Mouse (Mus musculus): ENCODE results near the gene Olfr1046. TPM values are rescaled to one million over a fixed set of nuclear protein-coding genes. Genes with fewer than 3 reads are reported as not detected.
"Not testable (repeated sequence)": the region's sequence is repeated elsewhere in the genome, so short reads cannot be mapped to it uniquely, and the experiment has no call there.

Olfr1046 gene
- total and polyA plus RNA-seq, 2 experiments from 2014 or later = not detected

DNA sequence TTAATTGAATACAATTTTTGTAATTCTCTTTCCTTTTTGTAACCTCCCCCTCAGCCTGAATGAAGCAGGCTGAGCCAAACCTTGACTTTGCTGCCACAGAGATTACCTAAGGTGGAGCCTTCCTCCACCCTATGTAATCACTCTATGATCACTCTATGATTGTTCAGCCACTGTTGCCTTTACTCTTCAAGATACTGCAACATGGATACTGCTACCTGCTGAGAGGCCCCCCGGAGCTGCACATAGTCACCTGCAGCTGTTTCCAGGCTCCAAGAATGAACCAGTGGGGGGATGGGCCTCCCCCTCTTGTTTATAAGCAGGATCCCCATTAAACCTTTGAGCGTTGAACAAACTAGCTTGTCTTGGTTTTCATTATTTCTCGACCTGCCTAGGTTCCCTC lies 39.2 kb downstream of the Olfr1046 start:
- TF ChIP-seq CTCF (IDR thresholded peaks at IDR 0.05; ENCODE audit: low read depth) = no peak
- Histone ChIP-seq H3K4me1 (ENCODE audit: insufficient read depth) (no peaks in the 10 kb centered on the region), H3K27ac (ENCODE audit: low read depth, low read length) (no peak overlapping the region), H3K9me3 (ENCODE audit: low read length) (no peaks in the 10 kb centered on the region), H3K9ac (no peak overlapping the region), H3K4me2 (ENCODE audit: low read depth) (no peak overlapping the region), H3K4me3 (ENCODE audit: low read depth, low read length) (no peak overlapping the region), H3K27me3 (ENCODE audit: insufficient read depth, low read length) (no peaks in the 10 kb centered on the region), H3K36me3 (ENCODE audit: insufficient read depth) (no peaks in the 10 kb centered on the region)
- DNase-seq = no peak
- 75% methylated on average over 3 of the region's 3 CpGs for WGBS
- no peak for ATAC-seq

DNA sequence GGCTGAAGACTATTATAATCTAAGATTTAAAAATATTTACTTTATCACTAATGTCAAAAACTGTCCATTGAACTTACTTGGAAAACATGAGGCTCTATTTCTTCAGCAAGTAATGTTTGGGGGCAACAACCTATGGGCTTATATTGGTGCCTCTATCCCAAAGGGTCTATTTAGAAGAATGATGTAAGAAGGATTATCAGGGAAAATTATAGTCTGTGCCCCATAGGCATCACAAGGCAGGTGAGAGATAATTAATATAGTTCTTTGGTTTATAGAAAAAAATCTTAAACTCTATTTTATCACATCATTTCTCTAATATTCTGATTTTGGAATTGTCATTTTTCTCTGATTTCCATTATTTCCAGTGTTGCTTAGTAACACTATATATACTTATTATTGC lies 41.4 kb downstream of the Olfr1046 start, which contains the start of gene Olfr1044:
Gene Olfr1044, minus strand, starts transcription at position 101 of the 400 bp plus-strand sequence.
- ATAC-seq (no peak), DNase-seq (no peak)
- Histone ChIP-seq H3K9ac (no peak within 1 kb of the TSS), H3K36me3 (ENCODE audit: insufficient read depth) (no peaks in the 10 kb centered on the region), H3K9me3 (ENCODE audit: low read length) (no peaks in the 10 kb centered on the region), H3K4me2 (ENCODE audit: low read depth) (no peak within 1 kb of the TSS), H3K4me3 (ENCODE audit: low read depth, low read length) (no peak within 1 kb of the TSS), H3K27ac (ENCODE audit: low read depth, low read length) (no peak within 1 kb of the TSS), H3K4me1 (ENCODE audit: insufficient read depth) (no peaks in the 10 kb centered on the region), H3K27me3 (ENCODE audit: insufficient read depth, low read length) (no peaks in the 10 kb centered on the region)
- TF ChIP-seq CTCF (IDR thresholded peaks at IDR 0.05; ENCODE audit: low read depth) = no peak

DNA sequence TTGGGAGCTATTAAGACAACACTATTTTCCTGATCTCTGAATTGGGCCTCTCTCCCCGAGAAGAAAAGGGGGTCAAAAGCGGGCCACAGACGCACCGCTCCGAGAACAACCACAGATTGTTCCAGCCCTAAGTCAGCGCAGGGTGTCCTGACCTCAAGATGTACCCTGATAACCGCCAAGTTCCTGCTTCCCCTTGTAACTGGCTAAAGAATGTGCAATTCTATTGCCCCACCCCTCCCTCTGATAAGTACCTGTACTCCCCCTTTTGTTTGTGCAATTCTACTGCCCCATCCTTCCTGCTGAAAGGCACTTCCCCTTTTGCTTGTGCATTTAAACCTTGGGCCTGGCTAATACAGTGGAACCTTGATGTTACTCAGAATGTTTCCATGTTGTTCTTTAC lies 43.7 kb downstream of the Olfr1046 start:
- DNase-seq; H3K9me3 ChIP-seq (ENCODE audit: low read length); H3K27me3 ChIP-seq (ENCODE audit: insufficient read depth, low read length); H3K9ac ChIP-seq; ATAC-seq; H3K4me3 ChIP-seq (ENCODE audit: low read depth, low read length); H3K4me2 ChIP-seq (ENCODE audit: low read depth); H3K36me3 ChIP-seq (ENCODE audit: insufficient read depth); H3K4me1 ChIP-seq (ENCODE audit: insufficient read depth); H3K27ac ChIP-seq (ENCODE audit: low read depth, low read length): not testable (repeated sequence)
- WGBS = 92% methylated on average over 7 of the region's 7 CpGs

DNA sequence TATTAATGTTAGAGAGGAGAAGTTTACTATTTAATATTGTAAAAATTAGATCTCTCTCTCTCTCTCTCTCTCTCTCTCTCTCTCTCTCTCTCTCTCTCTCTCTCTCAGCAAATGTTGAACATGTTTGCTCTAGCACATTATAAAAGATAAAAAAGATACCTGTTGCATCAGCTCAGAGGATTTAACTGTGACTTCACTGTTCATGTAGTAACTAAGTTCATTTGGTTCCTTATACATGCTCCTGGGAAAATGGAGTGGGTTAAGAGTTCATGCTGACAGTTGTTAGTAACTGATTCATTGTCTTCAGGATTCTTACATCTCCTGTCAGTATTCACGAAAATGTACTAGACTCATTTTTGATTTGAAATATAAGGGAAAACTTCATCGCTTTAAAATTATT lies 51.7 kb downstream of the Olfr1046 start, which contains the start of gene Olfr1043:
Gene Olfr1043, minus strand, starts transcription at position 101 of the 400 bp plus-strand sequence.
- 90% methylated on average over 2 of the region's 2 CpGs for WGBS
- Histone ChIP-seq H3K36me3 (ENCODE audit: insufficient read depth) (no peaks in the 10 kb centered on the region), H3K27ac (ENCODE audit: low read depth, low read length) (no peak within 1 kb of the TSS), H3K4me1 (ENCODE audit: insufficient read depth) (no peaks in the 10 kb centered on the region), H3K4me2 (ENCODE audit: low read depth) (no peak within 1 kb of the TSS), H3K9ac (no peak within 1 kb of the TSS), H3K9me3 (ENCODE audit: low read length) (no peaks in the 10 kb centered on the region), H3K27me3 (ENCODE audit: insufficient read depth, low read length) (no peaks in the 10 kb centered on the region), H3K4me3 (ENCODE audit: low read depth, low read length) (no peak within 1 kb of the TSS)
- no peak for ATAC-seq
- TF ChIP-seq CTCF (IDR thresholded peaks at IDR 0.05; ENCODE audit: low read depth) = no peak
- no peak for DNase-seq

Other genes starting within 250 kb of the Olfr1046 start
- gene Olfr1029, start 245.4 kb downstream of the Olfr1046 start, total RNA-seq (2014; rRNA removed) = not detected in 2 replicates
- gene Olfr1029, start 245.4 kb downstream of the Olfr1046 start, polyA plus RNA-seq (2015; fragmentation: Nextera tagmentation; extraction: Ambion mirVana) = not detected in 2 replicates
- gene Olfr1030, start 240.0 kb downstream of the Olfr1046 start, total RNA-seq (2014; rRNA removed) = not detected in 2 replicates
- not detected in 2 replicates for gene Olfr1030, start 240.0 kb downstream of the Olfr1046 start, polyA plus RNA-seq (2015; fragmentation: Nextera tagmentation; extraction: Ambion mirVana)
- not detected in 2 replicates for gene Olfr1031, start 229.0 kb downstream of the Olfr1046 start, total RNA-seq (2014; rRNA removed)
- gene Olfr1031, start 229.0 kb downstream of the Olfr1046 start, polyA plus RNA-seq (2015; fragmentation: Nextera tagmentation; extraction: Ambion mirVana) = not detected in 2 replicates
- not detected in 2 replicates for gene Olfr1032, start 213.8 kb downstream of the Olfr1046 start, total RNA-seq (2014; rRNA removed)
- gene Olfr1032, start 213.8 kb downstream of the Olfr1046 start, polyA plus RNA-seq (2015; fragmentation: Nextera tagmentation; extraction: Ambion mirVana) = not detected in 2 replicates
- gene Olfr1033, start 198.7 kb downstream of the Olfr1046 start, total RNA-seq (2014; rRNA removed) = 0.05 and 0.08 TPM in 2 replicates
- 1.1 and 1.2 TPM in 2 replicates for gene Olfr1033, start 198.7 kb downstream of the Olfr1046 start, polyA plus RNA-seq (2015; fragmentation: Nextera tagmentation; extraction: Ambion mirVana)
- not detected in 2 replicates for gene Olfr1034, start 173.5 kb downstream of the Olfr1046 start, total RNA-seq (2014; rRNA removed)
- gene Olfr1034, start 173.5 kb downstream of the Olfr1046 start, polyA plus RNA-seq (2015; fragmentation: Nextera tagmentation; extraction: Ambion mirVana) = not detected in 2 replicates
- gene Olfr1036, start 145.3 kb downstream of the Olfr1046 start, total RNA-seq (2014; rRNA removed) = not detected in 2 replicates
- not detected in 2 replicates for gene Olfr1036, start 145.3 kb downstream of the Olfr1046 start, polyA plus RNA-seq (2015; fragmentation: Nextera tagmentation; extraction: Ambion mirVana)
- gene Olfr1037, start 131.9 kb downstream of the Olfr1046 start, total RNA-seq (2014; rRNA removed) = not detected in 2 replicates
- gene Olfr1037, start 131.9 kb downstream of the Olfr1046 start, polyA plus RNA-seq (2015; fragmentation: Nextera tagmentation; extraction: Ambion mirVana) = not detected in 2 replicates
- gene Olfr1039, start 83.4 kb downstream of the Olfr1046 start, total RNA-seq (2014; rRNA removed) = not detected in 2 replicates
- not detected in 2 replicates for gene Olfr1039, start 83.4 kb downstream of the Olfr1046 start, polyA plus RNA-seq (2015; fragmentation: Nextera tagmentation; extraction: Ambion mirVana)
- not detected in 2 replicates for gene Olfr1040, start 72.6 kb downstream of the Olfr1046 start, total RNA-seq (2014; rRNA removed)
- not detected in 2 replicates for gene Olfr1040, start 72.6 kb downstream of the Olfr1046 start, polyA plus RNA-seq (2015; fragmentation: Nextera tagmentation; extraction: Ambion mirVana)
- gene Olfr1042, start 57.5 kb downstream of the Olfr1046 start, total RNA-seq (2014; rRNA removed) = not detected in 2 replicates
- not detected in 2 replicates for gene Olfr1042, start 57.5 kb downstream of the Olfr1046 start, polyA plus RNA-seq (2015; fragmentation: Nextera tagmentation; extraction: Ambion mirVana)
- gene Olfr1043, start 51.8 kb downstream of the Olfr1046 start, total RNA-seq (2014; rRNA removed) = not detected in 2 replicates
- not detected in 2 replicates for gene Olfr1043, start 51.8 kb downstream of the Olfr1046 start, polyA plus RNA-seq (2015; fragmentation: Nextera tagmentation; extraction: Ambion mirVana)
- not detected in 2 replicates for gene Olfr1044, start 41.5 kb downstream of the Olfr1046 start, total RNA-seq (2014; rRNA removed)
- not detected in 2 replicates for gene Olfr1044, start 41.5 kb downstream of the Olfr1046 start, polyA plus RNA-seq (2015; fragmentation: Nextera tagmentation; extraction: Ambion mirVana)
- gene Olfr52, start 33.6 kb downstream of the Olfr1046 start, total RNA-seq (2014; rRNA removed) = not detected in 2 replicates
- not detected in 2 replicates for gene Olfr52, start 33.6 kb downstream of the Olfr1046 start, polyA plus RNA-seq (2015; fragmentation: Nextera tagmentation; extraction: Ambion mirVana)
- not detected in 2 replicates for gene Olfr1045, start 16.3 kb downstream of the Olfr1046 start, total RNA-seq (2014; rRNA removed)
- gene Olfr1045, start 16.3 kb downstream of the Olfr1046 start, polyA plus RNA-seq (2015; fragmentation: Nextera tagmentation; extraction: Ambion mirVana) = not detected in 2 replicates
- not detected in 2 replicates for gene Olfr1047, start 12.1 kb upstream of the Olfr1046 start, total RNA-seq (2014; rRNA removed)
- gene Olfr1047, start 12.1 kb upstream of the Olfr1046 start, polyA plus RNA-seq (2015; fragmentation: Nextera tagmentation; extraction: Ambion mirVana) = not detected in 2 replicates
- gene Olfr1048, start 21.0 kb upstream of the Olfr1046 start, total RNA-seq (2014; rRNA removed) = not detected in 2 replicates
- gene Olfr1048, start 21.0 kb upstream of the Olfr1046 start, polyA plus RNA-seq (2015; fragmentation: Nextera tagmentation; extraction: Ambion mirVana) = not detected in 2 replicates
- gene Olfr1049, start 39.0 kb upstream of the Olfr1046 start, total RNA-seq (2014; rRNA removed) = not detected in 2 replicates
- gene Olfr1049, start 39.0 kb upstream of the Olfr1046 start, polyA plus RNA-seq (2015; fragmentation: Nextera tagmentation; extraction: Ambion mirVana) = not detected in 2 replicates
- gene Olfr1051, start 59.8 kb upstream of the Olfr1046 start, total RNA-seq (2014; rRNA removed) = not detected in 2 replicates
- not detected in 2 replicates for gene Olfr1051, start 59.8 kb upstream of the Olfr1046 start, polyA plus RNA-seq (2015; fragmentation: Nextera tagmentation; extraction: Ambion mirVana)
- not detected in 2 replicates for gene Olfr1052, start 73.1 kb upstream of the Olfr1046 start, total RNA-seq (2014; rRNA removed)
- not detected in 2 replicates for gene Olfr1052, start 73.1 kb upstream of the Olfr1046 start, polyA plus RNA-seq (2015; fragmentation: Nextera tagmentation; extraction: Ambion mirVana)
- gene Olfr1053, start 96.0 kb upstream of the Olfr1046 start, total RNA-seq (2014; rRNA removed) = not detected in 2 replicates
- gene Olfr1053, start 96.0 kb upstream of the Olfr1046 start, polyA plus RNA-seq (2015; fragmentation: Nextera tagmentation; extraction: Ambion mirVana) = not detected in 2 replicates
- gene Olfr1054, start 116.1 kb upstream of the Olfr1046 start, total RNA-seq (2014; rRNA removed) = not detected in 2 replicates
- not detected in 2 replicates for gene Olfr1054, start 116.1 kb upstream of the Olfr1046 start, polyA plus RNA-seq (2015; fragmentation: Nextera tagmentation; extraction: Ambion mirVana)
- gene Olfr1055, start 131.0 kb upstream of the Olfr1046 start, total RNA-seq (2014; rRNA removed) = not detected in 2 replicates
- gene Olfr1055, start 131.0 kb upstream of the Olfr1046 start, polyA plus RNA-seq (2015; fragmentation: Nextera tagmentation; extraction: Ambion mirVana) = not detected in 2 replicates
- gene Olfr1056, start 143.2 kb upstream of the Olfr1046 start, total RNA-seq (2014; rRNA removed) = not detected in 2 replicates
- not detected in 2 replicates for gene Olfr1056, start 143.2 kb upstream of the Olfr1046 start, polyA plus RNA-seq (2015; fragmentation: Nextera tagmentation; extraction: Ambion mirVana)
- gene Olfr1057, start 159.1 kb upstream of the Olfr1046 start, total RNA-seq (2014; rRNA removed) = not detected in 2 replicates
- not detected in 2 replicates for gene Olfr1057, start 159.1 kb upstream of the Olfr1046 start, polyA plus RNA-seq (2015; fragmentation: Nextera tagmentation; extraction: Ambion mirVana)
- gene Olfr1058, start 169.2 kb upstream of the Olfr1046 start, total RNA-seq (2014; rRNA removed) = not detected in 2 replicates
- gene Olfr1058, start 169.2 kb upstream of the Olfr1046 start, polyA plus RNA-seq (2015; fragmentation: Nextera tagmentation; extraction: Ambion mirVana) = not detected in 2 replicates
- gene Olfr1061, start 194.7 kb upstream of the Olfr1046 start, total RNA-seq (2014; rRNA removed) = not detected in 2 replicates
- not detected in 2 replicates for gene Olfr1061, start 194.7 kb upstream of the Olfr1046 start, polyA plus RNA-seq (2015; fragmentation: Nextera tagmentation; extraction: Ambion mirVana)
- not detected in 2 replicates for gene Olfr1062, start 207.4 kb upstream of the Olfr1046 start, total RNA-seq (2014; rRNA removed)
- gene Olfr1062, start 207.4 kb upstream of the Olfr1046 start, polyA plus RNA-seq (2015; fragmentation: Nextera tagmentation; extraction: Ambion mirVana) = not detected in 2 replicates
- gene Olfr1065, start 231.3 kb upstream of the Olfr1046 start, total RNA-seq (2014; rRNA removed) = not detected in 2 replicates
- gene Olfr1065, start 231.3 kb upstream of the Olfr1046 start, polyA plus RNA-seq (2015; fragmentation: Nextera tagmentation; extraction: Ambion mirVana) = not detected in 2 replicates
- gene Olfr1066, start 237.0 kb upstream of the Olfr1046 start, total RNA-seq (2014; rRNA removed) = not detected in 2 replicates
- not detected in 2 replicates for gene Olfr1066, start 237.0 kb upstream of the Olfr1046 start, polyA plus RNA-seq (2015; fragmentation: Nextera tagmentation; extraction: Ambion mirVana)